Mouse (Mus musculus) MEL (cell line): ENCODE data around the gene Rdh16f1.

Experiments
- CTCF ChIP-seq, 3 experiments: IDR thresholded peaks in 2 of 3; conservative IDR thresholded peaks in 1 of 3; 2 replicates each; pipeline ENCODE4 v1.5.1; 2011 to 2012; ENCODE audit warnings: low read length in 3 of 3, low read depth in 2 of 3, mild to moderate bottlenecking in 2 of 3, improper control_type of control experiment in 1 of 3, inconsistent platforms in 1 of 3, mixed read lengths in 1 of 3, moderate library complexity in 1 of 3; ENCODE audit not compliant: control insufficient read depth in 1 of 3, insufficient read depth in 1 of 3, poor library complexity in 1 of 3, severe bottlenecking in 1 of 3
- GATA1 ChIP-seq: IDR thresholded peaks from 2 replicates; pipeline ENCODE4 v1.6.1; 2011; ENCODE audit warnings: low read depth, low read length, improper control_type of control experiment
- POLR2A ChIP-seq, 2 experiments: IDR thresholded peaks; 2 replicates each; pipeline ENCODE4 v1.6.1; 2011 to 2012; ENCODE audit warnings: low read length in 2 of 2, mild to moderate bottlenecking in 2 of 2, control low read depth in 1 of 2, improper control_type of control experiment in 1 of 2, low read depth in 1 of 2, moderate library complexity in 1 of 2; ENCODE audit not compliant: control insufficient read depth in 1 of 2, insufficient read depth in 1 of 2, poor library complexity in 1 of 2
- RCOR1 ChIP-seq: IDR thresholded peaks from 2 replicates; pipeline ENCODE4 v1.6.1; 2012; ENCODE audit warnings: low read depth, mild to moderate bottlenecking, inconsistent platforms, low read length, improper control_type of control experiment

- peak; percentile 68; the same call in 1 of the 2 replicates for TF ChIP-seq RCOR1
- no peak for TF ChIP-seq GATA1
- no peak for TF ChIP-seq POLR2A (IDR thresholded peaks at IDR 0.05; ENCODE audit: control insufficient read depth in 1 of 2, insufficient read depth in 1 of 2, low read depth in 1 of 2, low read length in 2 of 2, poor library complexity in 1 of 2)
- TF ChIP-seq CTCF (IDR thresholded peaks at IDR 0.05 in 2 of 3, conservative IDR thresholded peaks at IDR 0.05 in 1 of 3; ENCODE audit: control insufficient read depth in 1 of 3, insufficient read depth in 1 of 3, low read depth in 2 of 3, low read length in 3 of 3, poor library complexity in 1 of 3, severe bottlenecking in 1 of 3) = no peak
Observed at GRCm38 (mm10) chr10:127731397-127731796, 28.2 kb upstream of the Rdh16f1 start.
